Mouse (Mus musculus) T-helper 17 cell (primary cell): ENCODE data around the gene Mrpl33.

Experiments
- in situ Hi-C, 2 experiments: fragments of 300-600 bp; cut with MboI, MseI; formaldehyde crosslinking; loops; 1 replicate in 1 of 2; 2 replicates in 1 of 2; pipeline ENCODE4 v1.15.1; 2025; ENCODE audit warnings: high pct_unique_total_duplicates in 2 of 2

Gene Mrpl33

GRCm38 (mm10) chr5:31596481-31597429 lies at the start of gene Mrpl33:
Gene Mrpl33, plus strand, starts transcription at chr5:31596935.
- in situ Hi-C loops: no loop called here

- in situ Hi-C loops: no loop called here
Observed at GRCm38 (mm10) chr5:31559401-31559800, 37.3 kb upstream of the Mrpl33 start.

- in situ Hi-C loops: loop anchor here in 1 of 2 experiments (5.0 kb wide), 1 partner anchor 637 kb away; no protein-coding TSS in a partner anchor
Observed at GRCm38 (mm10) chr5:31560352-31560751, 36.4 kb upstream of the Mrpl33 start.

DNA sequence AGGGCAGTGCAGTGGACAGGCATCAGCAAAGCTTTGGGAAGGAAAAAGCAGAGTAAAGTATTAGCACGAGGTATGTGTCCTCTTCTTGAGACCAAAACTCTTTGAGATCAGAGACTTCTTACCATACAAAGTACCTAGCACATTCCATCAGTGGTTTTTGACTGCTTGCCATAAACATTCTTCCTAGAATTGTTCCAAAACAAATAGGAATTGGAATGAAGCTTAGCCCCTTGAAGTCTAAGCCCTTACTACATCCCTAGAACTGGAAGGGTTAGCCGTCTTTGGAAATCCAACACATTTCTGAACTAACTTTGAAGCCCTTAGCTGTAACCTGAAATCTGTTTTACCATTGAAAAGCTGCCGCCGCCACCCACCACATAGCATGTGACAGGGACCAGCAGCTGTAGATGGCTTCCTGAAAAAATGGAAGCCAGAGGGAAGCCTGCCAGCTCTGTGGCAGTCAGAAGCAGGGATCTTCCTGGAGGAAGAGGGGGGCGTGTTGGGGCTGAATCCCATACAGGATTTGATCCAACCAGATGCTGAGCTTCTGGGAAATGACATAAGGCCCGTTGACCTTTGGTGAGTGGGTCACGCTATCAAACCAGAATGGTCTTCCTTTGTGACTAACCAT lies 34.6 kb upstream of the Mrpl33 start:
- in situ Hi-C loops: loop anchor here in 1 of 2 experiments (5.0 kb wide), 1 partner anchor 635 kb away; no protein-coding TSS in a partner anchor

DNA sequence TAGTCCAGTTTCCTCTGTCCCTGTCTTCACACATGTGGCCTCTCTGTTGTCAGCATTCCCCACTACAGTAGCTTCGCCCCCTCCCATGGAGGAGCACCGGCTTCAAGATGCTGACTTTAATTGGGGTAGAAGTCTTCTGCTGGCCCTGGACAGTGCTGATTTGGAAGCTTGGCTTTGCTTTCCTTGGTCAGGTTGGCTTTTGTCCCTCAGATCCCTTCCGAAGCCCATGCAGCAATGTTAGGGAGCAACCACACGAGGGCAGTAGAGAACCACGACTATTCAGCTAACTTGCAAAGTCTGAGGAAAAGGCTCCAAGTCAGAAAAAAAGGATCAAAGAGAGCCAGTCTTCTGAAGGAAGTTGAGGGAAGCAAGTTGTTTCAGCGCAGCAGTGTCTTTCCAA lies 33.2 kb upstream of the Mrpl33 start:
- in situ Hi-C loops: loop anchor here in 1 of 2 experiments (5.0 kb wide), 1 partner anchor 634 kb away; no protein-coding TSS in a partner anchor

DNA sequence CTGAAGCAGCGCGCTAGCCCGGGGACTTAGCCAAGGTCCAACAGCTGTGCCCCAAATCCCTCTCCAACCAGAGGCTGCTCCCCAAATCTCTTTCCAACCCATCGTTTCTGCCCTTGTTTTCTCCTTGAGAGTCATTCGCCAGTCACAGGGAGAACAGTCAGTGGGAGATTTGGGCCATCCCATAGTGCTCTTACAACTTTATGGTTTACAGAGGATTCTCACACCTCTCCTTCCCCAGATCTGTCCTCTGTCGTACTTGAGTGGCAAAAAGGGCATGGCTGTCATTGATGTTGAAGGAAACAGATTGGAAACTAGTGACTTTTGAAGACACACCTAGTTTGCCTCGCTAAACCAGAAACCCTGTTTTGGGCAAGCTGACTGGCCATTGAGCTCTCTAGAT lies 32.8 kb upstream of the Mrpl33 start:
- in situ Hi-C loops: loop anchor here in 1 of 2 experiments (5.0 kb wide), 1 partner anchor 633 kb away; no protein-coding TSS in a partner anchor

- in situ Hi-C loops: loop anchor here in 1 of 2 experiments (5.0 kb wide), 1 partner anchor 632 kb away; no protein-coding TSS in a partner anchor
Observed at GRCm38 (mm10) chr5:31564976-31565375, 31.8 kb upstream of the Mrpl33 start.

DNA sequence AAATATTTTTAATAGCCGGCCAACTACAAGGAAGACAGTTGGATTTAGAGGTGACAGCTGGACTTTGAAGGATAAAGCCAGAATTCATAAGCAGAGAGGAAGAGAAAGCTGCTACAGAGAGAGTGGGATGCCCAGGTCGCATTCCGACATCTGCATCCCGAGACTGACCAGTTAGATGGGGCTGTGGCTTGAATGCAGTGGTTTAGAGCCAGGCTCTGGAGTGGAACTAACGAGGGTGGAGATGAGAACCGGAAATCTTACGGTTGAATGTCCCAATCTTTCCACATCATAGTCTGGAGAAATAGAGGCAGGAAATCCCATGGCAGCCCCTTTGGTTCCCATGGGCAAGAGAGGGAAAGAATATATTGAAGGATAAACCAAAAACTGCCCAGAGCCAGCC lies 30.7 kb upstream of the Mrpl33 start:
- in situ Hi-C loops: no loop called here

GRCm38 (mm10) chr5:31566457-31566856 lies 30.3 kb upstream of the Mrpl33 start:
- in situ Hi-C loops: no loop called here

DNA sequence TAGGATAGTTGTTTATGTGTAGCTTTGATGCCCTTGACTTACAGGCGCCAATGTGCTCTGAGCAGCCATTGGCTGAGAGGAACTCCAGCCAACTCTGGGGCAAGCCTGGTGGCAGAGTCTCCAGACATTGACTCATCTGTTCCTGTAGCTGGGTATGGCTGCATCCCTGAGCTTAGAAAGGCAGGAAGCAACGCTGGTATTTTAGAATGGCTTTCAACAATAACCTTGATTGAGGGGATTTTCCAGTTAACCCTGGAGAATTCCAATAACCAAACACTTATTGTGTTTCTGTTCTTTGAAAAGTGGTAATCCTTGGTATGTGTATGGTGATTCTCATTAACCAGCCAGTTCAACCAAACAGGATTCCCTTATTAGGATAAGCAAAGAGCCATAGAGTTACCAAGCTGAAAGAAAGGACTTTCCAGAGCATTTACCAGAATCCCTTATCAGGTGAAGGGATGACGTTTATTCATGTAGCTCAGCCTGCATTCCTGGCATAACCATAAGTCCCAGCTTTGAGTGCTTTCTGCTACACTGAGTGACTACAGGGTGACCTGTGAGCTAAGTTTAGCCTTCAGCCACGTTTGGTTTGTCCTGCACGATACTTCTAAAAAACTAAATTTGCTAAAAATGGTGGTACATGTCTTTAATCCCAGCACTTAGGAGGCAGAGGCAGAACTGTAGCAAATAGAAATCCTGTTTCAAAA lies 28.6 kb upstream of the Mrpl33 start:
- in situ Hi-C loops: no loop called here

DNA sequence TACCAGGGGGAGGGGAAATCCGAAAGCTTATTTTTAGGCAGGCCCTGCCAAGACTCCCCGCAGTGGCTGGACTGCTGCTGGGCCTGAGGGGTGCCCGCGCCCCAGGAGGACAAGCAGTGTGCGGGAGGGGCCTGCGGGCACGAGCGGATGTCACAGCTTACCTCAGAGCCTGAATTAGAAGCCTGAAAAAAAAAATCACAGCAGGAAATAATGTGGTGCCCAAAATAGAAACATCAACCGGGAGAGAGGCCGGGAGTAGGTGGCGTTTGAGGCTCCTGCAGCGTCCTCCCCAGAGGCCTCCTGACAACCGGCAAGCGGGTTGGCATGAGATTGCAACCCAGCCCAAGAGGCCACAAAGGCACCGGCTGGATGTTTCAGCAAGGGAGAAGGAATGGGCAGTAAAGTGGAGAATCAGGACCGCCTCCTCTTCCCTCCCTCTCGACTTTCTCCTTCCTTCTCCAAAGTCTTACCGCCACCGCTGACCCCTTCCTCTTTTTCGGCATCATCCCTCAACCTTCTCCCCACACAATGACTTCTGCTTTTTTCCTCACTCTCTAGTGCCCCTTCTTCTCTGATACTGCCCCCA lies 25.6 kb upstream of the Mrpl33 start:
- in situ Hi-C loops: loop anchor here in 1 of 2 experiments (10.0 kb wide), 1 partner anchor 294 kb away; no protein-coding TSS in a partner anchor

DNA sequence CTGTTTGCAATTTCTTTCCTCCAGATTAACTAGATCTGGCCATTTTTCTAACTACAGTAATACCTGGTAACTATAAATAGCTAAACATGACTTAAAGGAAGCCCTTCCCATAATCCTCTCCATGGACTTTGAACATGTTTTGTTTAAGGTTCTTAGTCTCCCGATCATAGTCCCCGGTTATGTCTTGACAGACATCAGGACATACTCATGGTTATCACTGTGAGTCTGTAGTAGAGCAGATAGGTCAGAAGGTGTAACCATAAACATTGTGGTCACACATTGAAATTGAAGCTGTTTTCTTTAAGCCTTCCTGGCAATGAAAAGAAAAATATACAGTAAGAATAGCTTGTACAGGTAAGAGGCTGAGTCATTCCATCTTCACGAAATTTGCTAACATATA lies 23.0 kb upstream of the Mrpl33 start:
- in situ Hi-C loops: loop anchor here in 1 of 2 experiments (10.0 kb wide), 1 partner anchor 291 kb away; no protein-coding TSS in a partner anchor

DNA sequence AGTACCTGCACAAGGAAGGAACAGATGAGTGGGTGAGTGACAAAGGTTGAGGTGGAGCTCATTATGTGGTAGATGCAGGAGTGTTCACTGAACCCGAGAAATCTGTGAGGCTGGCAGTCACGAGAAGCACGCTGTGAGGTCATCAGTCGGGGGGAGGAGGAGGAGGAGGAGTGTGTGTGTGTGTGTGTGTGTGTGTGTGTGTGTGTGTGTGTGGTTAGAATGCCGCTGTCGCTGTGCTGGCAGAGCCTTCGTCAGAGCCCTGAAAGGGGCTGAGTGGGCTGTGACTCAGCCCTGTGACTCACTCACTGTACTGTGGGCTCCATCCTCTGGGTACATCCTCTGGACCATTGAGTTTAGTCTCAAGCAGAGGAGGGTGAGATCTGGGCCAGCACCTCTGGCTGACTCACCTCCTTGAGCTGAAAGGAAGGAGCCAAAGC lies 20.2 kb upstream of the Mrpl33 start:
- in situ Hi-C loops: loop anchor here in 1 of 2 experiments (10.0 kb wide), 1 partner anchor 288 kb away; no protein-coding TSS in a partner anchor

GRCm38 (mm10) chr5:31581263-31581662 lies 15.5 kb upstream of the Mrpl33 start:
- in situ Hi-C loops: loop anchor here (10.0 kb wide), 2 partner anchors 114 to 564 kb away; partner anchors contain the start of genes Babam2 (in 1 of the 2) and Rbks (in 1 of the 2)

DNA sequence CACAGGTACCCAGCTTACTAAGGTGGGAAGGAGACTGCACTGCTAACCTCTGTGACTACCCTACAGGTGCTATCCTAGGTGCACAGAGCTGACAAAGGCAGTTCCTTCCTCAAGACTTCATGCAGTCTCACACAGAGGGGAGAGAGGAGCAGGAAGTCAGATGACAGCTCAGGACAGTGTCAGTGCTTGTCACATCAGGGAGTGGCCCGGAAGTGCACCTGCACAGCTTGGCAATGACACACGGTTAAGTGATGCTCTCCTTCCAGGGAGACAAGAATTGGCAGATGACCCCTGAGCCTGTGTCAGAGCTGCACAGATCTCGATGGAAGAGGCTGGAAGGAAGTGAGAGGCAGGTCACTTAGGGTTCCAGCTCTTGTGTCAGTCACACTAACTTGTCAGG lies 14.8 kb upstream of the Mrpl33 start:
- in situ Hi-C loops: loop anchor here (10.0 kb wide), 2 partner anchors 113 to 563 kb away; partner anchors contain the start of genes Babam2 (in 1 of the 2) and Rbks (in 1 of the 2)

DNA sequence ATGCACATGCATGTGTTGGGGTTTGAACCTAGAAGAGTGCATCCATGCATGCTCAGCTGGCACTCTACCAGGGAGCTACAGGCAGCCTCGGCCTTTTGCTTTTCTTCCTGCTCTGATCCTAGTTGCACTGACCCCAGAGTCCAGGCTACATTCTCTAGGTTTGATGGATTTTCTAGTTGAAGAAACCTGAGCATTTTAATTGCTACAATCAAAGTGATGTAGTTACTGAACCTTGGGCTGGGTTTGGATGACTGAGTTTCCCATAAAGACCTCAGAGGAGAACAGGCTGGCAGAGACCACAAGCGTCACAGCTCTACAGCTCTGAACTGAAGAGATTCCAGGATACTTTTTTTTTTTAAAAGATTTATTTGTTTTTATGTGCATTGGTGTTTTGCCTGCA lies 13.5 kb upstream of the Mrpl33 start:
- in situ Hi-C loops: loop anchor here (10.0 kb wide), 2 partner anchors 112 to 562 kb away; partner anchors contain the start of genes Babam2 (in 1 of the 2) and Rbks (in 1 of the 2)

DNA sequence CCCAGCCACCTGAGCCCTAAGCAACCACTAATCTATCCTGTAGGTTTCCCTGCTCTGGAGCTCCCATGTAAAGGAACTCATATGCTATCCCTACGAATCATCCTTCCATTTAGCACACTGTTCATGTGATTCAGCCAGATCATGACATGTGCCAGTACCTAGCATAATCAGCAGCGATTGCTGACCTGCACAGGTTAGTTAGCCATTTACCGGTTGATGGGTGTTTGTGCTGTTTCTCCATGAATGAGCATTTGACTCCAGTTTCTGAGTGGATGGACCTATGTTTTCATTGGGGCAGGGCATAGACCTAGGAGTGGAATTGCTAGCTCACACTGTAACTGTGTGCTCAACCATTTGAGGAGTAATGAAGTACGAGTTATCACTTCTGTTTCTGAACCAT lies 11.2 kb upstream of the Mrpl33 start:
- in situ Hi-C loops: loop anchor here (10.0 kb wide), 2 partner anchors 109 to 559 kb away; partner anchors contain the start of genes Babam2 (in 1 of the 2) and Rbks (in 1 of the 2)

- in situ Hi-C loops: loop anchor here (10.0 kb wide), 2 partner anchors 107 to 557 kb away; partner anchors contain the start of genes Babam2 (in 1 of the 2) and Rbks (in 1 of the 2)
Observed at GRCm38 (mm10) chr5:31588016-31588415, 8.7 kb upstream of the Mrpl33 start.

GRCm38 (mm10) chr5:31588672-31589071 lies 8.1 kb upstream of the Mrpl33 start:
- in situ Hi-C loops: loop anchor here (10.0 kb wide), 2 partner anchors 106 to 556 kb away; partner anchors contain the start of genes Babam2 (in 1 of the 2) and Rbks (in 1 of the 2)
